Mouse (Mus musculus) limb, embryonic 15.5 days (tissue): ENCODE measurements at regions not wholly inside any gene's neighbourhood (a gene's known extent, or its start where the extent isn't known, plus 50 kb on each side); places are given as distances from the start of the nearest gene placed in this dataset.
"Not testable (repeated sequence)": the region's sequence is repeated elsewhere in the genome, so short reads cannot be mapped to it uniquely, and the experiment has no call there.

Experiments used
- ATAC-seq: fragments of 200-750 bp; cut with Nextera tagmentation; 2 replicates; pipeline ENCODE4 v1.8.0; 2017; ENCODE audit warnings: low read depth, moderate TSS enrichment; ENCODE audit not compliant: insufficient number of reproducible peaks, low FRiP score, low TSS enrichment
- H3K27ac ChIP-seq: fragments of 300-500 bp; sonication (generic); 2 replicates; pipeline ENCODE4 v1.5.1; 2015; ENCODE audit warnings: moderate library complexity, mild to moderate bottlenecking, inconsistent platforms
- H3K27me3 ChIP-seq: fragments of 300-500 bp; sonication (generic); 2 replicates; pipeline ENCODE4 v1.6.1; 2015; ENCODE audit warnings: inconsistent platforms
- H3K36me3 ChIP-seq: fragments of 300-500 bp; sonication (generic); 2 replicates; pipeline ENCODE4 v1.6.1; 2015; ENCODE audit warnings: inconsistent platforms
- H3K4me1 ChIP-seq: fragments of 300-500 bp; sonication (generic); 2 replicates; pipeline ENCODE4 v1.6.1; 2015; ENCODE audit warnings: inconsistent platforms
- H3K4me2 ChIP-seq: fragments of 300-500 bp; sonication (generic); 2 replicates; pipeline ENCODE4 v1.6.1; 2015; ENCODE audit warnings: mild to moderate bottlenecking, inconsistent platforms
- H3K4me3 ChIP-seq: fragments of 300-500 bp; sonication (generic); 2 replicates; pipeline ENCODE4 v1.5.1; 2015; ENCODE audit warnings: mild to moderate bottlenecking, inconsistent platforms
- H3K9ac ChIP-seq: fragments of 300-500 bp; sonication (generic); 2 replicates; pipeline ENCODE4 v1.6.1; 2015; ENCODE audit warnings: inconsistent platforms
- H3K9me3 ChIP-seq: fragments of 300-500 bp; sonication (generic); 2 replicates; pipeline ENCODE4 v1.6.1; 2016; ENCODE audit warnings: inconsistent platforms
- WGBS: fragments of 180-500 bp; shearing (Covaris S2); methylation state at CpG from one replicate; pipeline ENCODE4 v1.1.7; 2015; 5-methylcytosine and 5-hydroxymethylcytosine counted together

DNA sequence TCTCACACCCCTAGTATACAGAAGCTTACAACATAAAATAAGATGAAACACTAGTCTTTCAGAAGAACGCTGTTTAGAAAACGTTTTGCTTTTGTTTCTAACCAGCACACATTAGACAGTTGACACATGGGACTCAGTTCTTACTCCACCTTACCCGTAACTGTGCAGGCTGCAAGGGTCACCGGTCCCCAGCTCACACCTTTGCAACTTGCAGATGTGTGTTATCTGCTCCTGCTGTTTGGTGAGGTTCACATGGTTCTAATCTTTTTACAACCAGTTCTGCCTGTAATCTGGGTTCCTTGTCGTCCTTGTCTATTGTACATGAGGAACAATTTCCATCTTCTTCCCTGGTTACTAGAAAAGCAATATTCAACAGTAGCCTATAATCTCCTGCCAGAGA, 135.1 kb upstream of the Cdk6 start:
- 70% methylated on average over 5 of the region's 5 CpGs for WGBS
- H3K27ac ChIP-seq, H3K9ac ChIP-seq, H3K27me3 ChIP-seq, H3K4me3 ChIP-seq, H3K4me2 ChIP-seq, H3K9me3 ChIP-seq, H3K36me3 ChIP-seq, ATAC-seq, H3K4me1 ChIP-seq: not testable (repeated sequence)

- H3K9ac ChIP-seq, H3K27me3 ChIP-seq, H3K36me3 ChIP-seq, H3K27ac ChIP-seq, ATAC-seq, H3K9me3 ChIP-seq, H3K4me2 ChIP-seq, H3K4me3 ChIP-seq, H3K4me1 ChIP-seq: not testable (repeated sequence)
- WGBS, result 84% methylated on average over 4 of the region's 4 CpGs
Measured at GRCm38 (mm10) chr5:3208293-3208692, 133.0 kb upstream of the Cdk6 start.

DNA sequence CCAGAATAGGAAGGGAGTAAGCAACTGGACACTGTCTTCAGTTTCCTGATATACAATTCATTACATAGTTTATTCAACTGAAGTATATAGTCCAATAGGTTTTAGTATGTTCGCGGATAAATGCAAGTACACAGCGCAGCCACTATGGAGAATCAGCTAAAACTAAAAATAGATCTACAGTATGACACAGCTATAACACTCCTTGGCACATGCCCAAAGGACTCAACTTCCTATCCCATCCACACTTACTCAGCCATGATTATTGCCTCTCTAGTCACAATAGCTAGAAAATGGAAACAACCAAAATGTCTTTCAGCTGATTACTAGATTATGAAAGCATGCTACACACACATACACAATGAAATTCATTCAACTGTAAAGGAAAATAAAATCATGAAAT, 130.0 kb upstream of the Cdk6 start:
- WGBS, result 97% methylated on average over 3 of the region's 3 CpGs
- ATAC-seq, result no peak
- H3K4me2 ChIP-seq, result no peak overlapping the region
- no peak overlapping the region for H3K4me3 ChIP-seq
- H3K27ac ChIP-seq, result no peak overlapping the region
- H3K9me3 ChIP-seq, result no peaks in the 10 kb centered on the region
- no peak overlapping the region for H3K9ac ChIP-seq
- H3K27me3 ChIP-seq, result no peaks in the 10 kb centered on the region
- H3K4me1 ChIP-seq, result no peaks in the 10 kb centered on the region
- no peaks in the 10 kb centered on the region for H3K36me3 ChIP-seq

DNA sequence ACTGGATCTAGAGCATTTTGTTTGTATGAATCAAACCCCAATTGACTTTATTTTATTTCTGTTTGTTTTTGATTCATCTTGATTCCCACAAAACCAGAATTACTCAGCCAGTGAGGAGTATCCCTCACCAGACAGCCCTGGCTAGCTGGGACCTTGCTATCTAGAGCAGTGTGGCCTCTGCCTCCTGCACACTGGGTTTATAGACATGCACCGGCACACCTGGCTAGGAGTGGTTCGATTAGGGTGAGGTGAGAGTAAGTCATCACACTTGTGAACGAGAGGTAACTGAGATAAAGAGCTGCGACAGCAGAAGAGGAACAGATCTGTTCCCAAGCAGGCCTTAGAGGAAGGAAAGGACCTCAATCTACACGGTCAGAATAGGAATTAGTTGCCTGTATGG, 125.2 kb upstream of the Cdk6 start:
- WGBS, result 66% methylated on average over 5 of the region's 5 CpGs
- Histone ChIP-seq H3K4me3 (no peak overlapping the region), H3K4me2 (no peak overlapping the region), H3K9me3 (no peaks in the 10 kb centered on the region), H3K27me3 (no peaks in the 10 kb centered on the region), H3K27ac (no peak overlapping the region), H3K9ac (no peak overlapping the region), H3K36me3 (no peaks in the 10 kb centered on the region), H3K4me1 (no peaks in the 10 kb centered on the region)
- ATAC-seq, result no peak

GRCm38 (mm10) chr5:3219230-3219629, 122.1 kb upstream of the Cdk6 start:
- H3K4me1 ChIP-seq, result no peaks in the 10 kb centered on the region
- no peak overlapping the region for H3K9ac ChIP-seq
- H3K9me3 ChIP-seq, result no peaks in the 10 kb centered on the region
- H3K27me3 ChIP-seq, result no peaks in the 10 kb centered on the region
- H3K27ac ChIP-seq, result no peak overlapping the region
- H3K4me3 ChIP-seq, result no peak overlapping the region
- no peak overlapping the region for H3K4me2 ChIP-seq
- no peaks in the 10 kb centered on the region for H3K36me3 ChIP-seq
- 26% methylated on average over 4 of the region's 4 CpGs for WGBS
- ATAC-seq, result no peak

- no peak overlapping the region for H3K9ac ChIP-seq
- H3K4me1 ChIP-seq, result no peaks in the 10 kb centered on the region
- no peak for ATAC-seq
- H3K4me3 ChIP-seq, result no peak overlapping the region
- no peaks in the 10 kb centered on the region for H3K36me3 ChIP-seq
- no peak overlapping the region for H3K27ac ChIP-seq
- H3K4me2 ChIP-seq, result no peak overlapping the region
- H3K27me3 ChIP-seq, result no peaks in the 10 kb centered on the region
- no peaks in the 10 kb centered on the region for H3K9me3 ChIP-seq
- 64% methylated on average over 3 of the region's 3 CpGs for WGBS
Measured at GRCm38 (mm10) chr5:3219770-3220169, 121.5 kb upstream of the Cdk6 start.

GRCm38 (mm10) chr5:3223819-3224218, 117.5 kb upstream of the Cdk6 start:
- not testable (repeated sequence) for H3K4me3 ChIP-seq, H3K9me3 ChIP-seq, H3K36me3 ChIP-seq, H3K9ac ChIP-seq, ATAC-seq, H3K27me3 ChIP-seq, H3K4me2 ChIP-seq, H3K4me1 ChIP-seq, H3K27ac ChIP-seq
- whole genome bisulfite sequencing, result 78% methylated on average over 4 of the region's 4 CpGs

GRCm38 (mm10) chr5:3224392-3225054, 116.8 kb upstream of the Cdk6 start:
- H3K4me1 ChIP-seq, H3K9ac ChIP-seq, H3K4me2 ChIP-seq, ATAC-seq, H3K36me3 ChIP-seq, H3K9me3 ChIP-seq, H3K27me3 ChIP-seq, H3K27ac ChIP-seq, H3K4me3 ChIP-seq: not testable (repeated sequence)
- WGBS, result 89% methylated on average over 14 of the region's 14 CpGs

- not testable (repeated sequence) for ATAC-seq, H3K27me3 ChIP-seq, H3K4me3 ChIP-seq, H3K9ac ChIP-seq, H3K4me1 ChIP-seq, H3K27ac ChIP-seq, H3K36me3 ChIP-seq, H3K9me3 ChIP-seq, H3K4me2 ChIP-seq
- WGBS, result 70% methylated on average over 8 of the region's 8 CpGs
Measured at GRCm38 (mm10) chr5:3225358-3225757, 115.9 kb upstream of the Cdk6 start.

GRCm38 (mm10) chr5:3244067-3244466, 97.2 kb upstream of the Cdk6 start:
- H3K9me3 ChIP-seq, H3K27ac ChIP-seq, H3K4me2 ChIP-seq, H3K4me3 ChIP-seq, H3K27me3 ChIP-seq, H3K9ac ChIP-seq, H3K4me1 ChIP-seq, ATAC-seq, H3K36me3 ChIP-seq: not testable (repeated sequence)
- 60% methylated on average over 2 of the region's 2 CpGs for WGBS

GRCm38 (mm10) chr5:3247333-3247732, 94.0 kb upstream of the Cdk6 start:
- Histone ChIP-seq H3K27me3 (no peaks in the 10 kb centered on the region), H3K27ac (no peak overlapping the region), H3K4me3 (no peak overlapping the region), H3K9me3 (no peaks in the 10 kb centered on the region), H3K4me2 (no peak overlapping the region), H3K4me1 (no peaks in the 10 kb centered on the region), H3K36me3 (no peaks in the 10 kb centered on the region), H3K9ac (no peak overlapping the region)
- no peak for ATAC-seq
- 52% methylated on average over 2 of the region's 2 CpGs for WGBS

- Histone ChIP-seq H3K4me1 (no peaks in the 10 kb centered on the region), H3K27me3 (no peaks in the 10 kb centered on the region)
- WGBS, result 79% methylated on average over 2 of the region's 2 CpGs
Measured at GRCm38 (mm10) chr5:3250273-3250672, 91.0 kb upstream of the Cdk6 start.

DNA sequence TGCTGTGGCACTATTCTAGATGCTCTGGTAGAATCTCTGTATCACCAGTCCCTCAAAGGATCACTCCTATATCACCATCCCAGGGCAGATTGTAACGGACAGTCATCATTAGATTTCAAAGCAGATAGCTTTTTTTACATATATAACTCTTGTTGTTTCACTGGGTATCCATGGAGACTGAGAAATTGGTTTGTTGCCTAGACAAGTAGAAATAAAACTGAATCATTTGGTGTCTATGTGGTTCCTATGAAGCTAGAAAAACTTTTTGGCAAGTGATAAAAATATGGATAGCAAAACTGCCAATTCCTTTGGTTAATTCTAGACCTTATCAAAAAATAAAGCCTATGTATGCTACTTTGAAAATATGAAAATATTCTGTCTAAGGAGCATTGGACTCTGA, 81.0 kb upstream of the Cdk6 start:
- Histone ChIP-seq H3K27me3 (no peaks in the 10 kb centered on the region), H3K4me1 (no peaks in the 10 kb centered on the region), H3K4me2 (no peak overlapping the region), H3K27ac (no peak overlapping the region), H3K9ac (no peak overlapping the region), H3K4me3 (no peak overlapping the region), H3K36me3 (no peaks in the 10 kb centered on the region), H3K9me3 (no peaks in the 10 kb centered on the region)
- 72% methylated on average over 1 of the region's 1 CpGs for WGBS
- no peak for ATAC-seq

More at GRCm38 (mm10) chr5:3250273-3250672, 91.0 kb upstream of the Cdk6 start:
- ATAC-seq, result no peak
- Histone ChIP-seq H3K9ac (no peak overlapping the region), H3K27ac (no peak overlapping the region), H3K36me3 (no peaks in the 10 kb centered on the region), H3K9me3 (no peaks in the 10 kb centered on the region), H3K4me2 (no peak overlapping the region), H3K4me3 (no peak overlapping the region)
